Mouse (Mus musculus) forebrain, postnatal 0 days (tissue): ENCODE results near the gene Astn2. TPM values are rescaled to one million over a fixed set of nuclear protein-coding genes. Genes with fewer than 3 reads are reported as not detected.

Source experiments
- ATAC-seq: fragments of 200-750 bp; cut with Nextera tagmentation; 2 replicates; pipeline ENCODE4 v1.8.0; 2017; ENCODE audit warnings: mild to moderate bottlenecking, moderate library complexity
- DNase-seq: peaks from one replicate; pipeline ENCODE4 v3.0.0-alpha.2; 2015
- H3K27ac ChIP-seq: fragments of 300-500 bp; sonication (generic); 2 replicates; pipeline ENCODE4 v1.5.1; 2014; ENCODE audit warnings: low read depth, mild to moderate bottlenecking, antibody characterized with exemption, low read length, moderate library complexity, mixed read lengths
- H3K27me3 ChIP-seq: fragments of 300-500 bp; sonication (generic); 2 replicates; pipeline ENCODE4 v1.6.1; 2014; ENCODE audit warnings: mild to moderate bottlenecking, low read length, mixed read lengths; ENCODE audit not compliant: insufficient read depth
- H3K36me3 ChIP-seq: fragments of 300-500 bp; sonication (generic); 2 replicates; pipeline ENCODE4 v1.6.1; 2014; ENCODE audit warnings: mild to moderate bottlenecking, moderate library complexity; ENCODE audit not compliant: insufficient read depth
- H3K4me1 ChIP-seq: fragments of 300-500 bp; sonication (generic); 2 replicates; pipeline ENCODE4 v1.6.1; 2014; ENCODE audit warnings: antibody characterized with exemption; ENCODE audit not compliant: insufficient read depth
- H3K4me2 ChIP-seq: fragments of 300-500 bp; sonication (generic); 2 replicates; pipeline ENCODE4 v1.6.1; 2014; ENCODE audit warnings: low read depth, mild to moderate bottlenecking, moderate library complexity
- H3K4me3 ChIP-seq: fragments of 300-500 bp; sonication (generic); 2 replicates; pipeline ENCODE4 v1.5.1; 2014; ENCODE audit warnings: low read depth, low read length, mixed read lengths
- H3K9ac ChIP-seq: fragments of 300-500 bp; sonication (generic); 2 replicates; pipeline ENCODE4 v1.6.1; 2014; ENCODE audit warnings: mild to moderate bottlenecking
- H3K9me3 ChIP-seq: fragments of 300-500 bp; sonication (generic); 2 replicates; pipeline ENCODE4 v1.6.1; 2016; ENCODE audit warnings: low read length
- CTCF ChIP-seq: sonication (generic); IDR thresholded peaks from 2 replicates; pipeline ENCODE4 v1.5.1; 2016; ENCODE audit warnings: antibody characterized with exemption, control low read depth, low read depth
- WGBS: fragments of 180-500 bp; shearing (Covaris S2); extraction: QIAGEN DNeasy Blood & Tissue Kit; methylation state at CpG from one replicate; pipeline ENCODE4 v1.1.7; 2014; 5-methylcytosine and 5-hydroxymethylcytosine counted together
- polyA plus RNA-seq: library from polyadenylated mRNA; unstranded; fragments of >200 nt; fragmentation: Nextera tagmentation; extraction: Ambion mirVana; gene quantifications from 2 replicates; pipeline ENCODE4 v1.2.1, GENCODE M21; 2015
- total RNA-seq: library from RNA; depleted of rRNA; stranded (reverse); fragments of >200 nt; gene quantifications from 2 replicates; pipeline ENCODE4 v1.2.3, GENCODE M21; 2014

Gene Astn2
- total and polyA plus RNA-seq, 2 experiments from 2014 or later: 0.98 to 20.9 TPM

DNA sequence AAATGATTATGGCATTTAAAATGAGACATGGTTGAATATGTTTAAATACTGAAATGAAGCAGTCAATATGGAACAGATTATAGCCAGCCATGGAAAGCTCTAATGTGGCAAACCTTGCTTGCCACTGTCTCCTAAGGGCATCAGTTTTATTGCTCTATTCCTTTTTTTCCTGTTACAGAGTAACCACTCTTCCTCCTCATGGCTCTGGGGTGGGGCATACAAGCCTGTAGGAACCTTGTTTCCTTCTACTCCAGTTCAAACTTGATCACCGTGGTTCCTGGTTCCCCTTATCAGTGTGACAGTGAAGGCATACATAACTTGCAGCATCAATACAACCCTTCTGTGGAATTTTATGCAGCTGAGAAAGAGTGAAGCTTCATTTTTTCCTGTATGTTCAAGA, 517.5 kb downstream of the Astn2 start:
- Histone ChIP-seq H3K4me3 (no peak overlapping the region), H3K36me3 (no peaks in the 10 kb centered on the region), H3K27me3 (no peaks in the 10 kb centered on the region), H3K9me3 (no peaks in the 10 kb centered on the region), H3K4me1 (no peaks in the 10 kb centered on the region), H3K27ac (no peak overlapping the region), H3K4me2 (no peak overlapping the region), H3K9ac (no peak overlapping the region)
- no peak for ATAC-seq
- no peak for TF ChIP-seq CTCF
- WGBS: 84% methylated on average over 1 of the region's 1 CpGs
- no peak for DNase-seq

DNA sequence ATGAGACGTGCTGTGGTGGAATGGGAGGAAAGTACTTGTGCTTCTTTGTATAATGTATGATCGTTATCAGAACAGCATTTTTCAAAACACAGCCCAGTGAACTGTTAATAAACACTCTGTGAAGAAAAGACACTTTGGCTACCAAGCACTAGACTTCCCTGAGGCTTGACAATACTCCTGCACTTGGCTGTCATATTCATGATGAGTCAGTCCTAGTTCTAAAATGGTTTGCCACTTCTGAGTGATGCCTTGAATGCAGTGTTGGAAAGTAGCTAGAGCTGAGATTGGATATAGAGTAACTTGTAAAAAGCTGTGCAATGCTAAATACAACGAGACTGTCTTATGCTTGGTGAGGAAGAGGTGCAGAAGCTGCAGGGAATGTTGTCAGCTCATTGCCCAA, 518.5 kb downstream of the Astn2 start:
- Histone ChIP-seq H3K9me3 (no peaks in the 10 kb centered on the region), H3K27me3 (no peaks in the 10 kb centered on the region), H3K27ac (no peak overlapping the region), H3K4me2 (no peak overlapping the region), H3K9ac (no peak overlapping the region), H3K36me3 (no peaks in the 10 kb centered on the region), H3K4me1 (no peaks in the 10 kb centered on the region), H3K4me3 (no peak overlapping the region)
- 47% methylated on average over 3 of the region's 3 CpGs for WGBS
- DNase-seq (no peak), ATAC-seq (no peak)
- TF ChIP-seq CTCF: no peak

DNA sequence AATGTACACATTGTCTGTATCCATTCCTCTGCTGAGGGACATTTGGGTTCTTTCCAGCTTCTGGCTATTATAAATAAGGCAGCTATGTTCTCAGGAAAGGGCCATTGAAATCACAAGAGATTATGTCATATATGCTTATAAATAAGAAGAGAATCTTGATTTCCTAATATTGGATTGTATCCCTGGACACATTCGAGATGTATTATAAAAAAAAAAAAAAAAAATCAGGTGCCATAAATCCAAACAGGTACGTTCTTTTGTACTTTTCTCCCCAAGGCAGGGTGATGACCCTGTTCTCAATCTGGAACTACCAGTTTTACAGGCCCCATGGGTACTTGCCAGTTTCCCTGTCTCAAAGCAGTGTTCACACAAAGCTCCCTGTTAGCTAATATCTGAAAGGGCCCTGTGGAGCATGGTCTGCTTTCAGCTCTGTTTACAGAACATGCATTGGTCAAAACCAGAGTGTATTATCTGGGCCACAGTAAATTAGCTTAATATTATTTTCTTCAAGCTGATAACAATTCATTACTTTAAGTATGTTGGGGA, 530.1 kb downstream of the Astn2 start:
- DNase-seq: no peak
- Histone ChIP-seq H3K4me2 (no peak overlapping the region), H3K9ac (no peak overlapping the region), H3K9me3 (no peaks in the 10 kb centered on the region), H3K27ac (no peak overlapping the region), H3K4me3 (no peak overlapping the region), H3K36me3 (no peaks in the 10 kb centered on the region), H3K4me1 (no peaks in the 10 kb centered on the region), H3K27me3 (no peaks in the 10 kb centered on the region)
- WGBS: 84% methylated on average over 2 of the region's 2 CpGs
- no peak for TF ChIP-seq CTCF
- no peak for ATAC-seq

DNA sequence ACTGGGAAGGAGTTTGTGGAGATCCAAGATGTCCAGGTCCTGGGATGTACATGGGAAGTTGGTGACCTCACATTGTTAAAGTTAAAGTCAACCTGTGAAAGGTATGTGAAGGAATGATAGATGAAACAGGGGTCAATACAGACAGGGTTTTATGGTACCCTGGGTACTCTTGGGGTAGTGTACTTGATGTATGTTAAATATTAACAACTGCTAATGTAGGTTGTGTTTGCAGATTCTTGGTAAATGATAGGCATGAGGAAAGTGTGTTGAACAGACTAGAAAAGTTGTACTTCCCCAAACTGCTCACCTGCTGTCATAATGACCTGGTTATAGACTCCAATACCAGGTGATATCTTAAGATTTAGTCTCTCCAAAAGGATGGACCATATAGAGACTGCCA, 539.9 kb downstream of the Astn2 start:
- no peak for DNase-seq
- Histone ChIP-seq H3K4me2 (no peak overlapping the region), H3K27ac (no peak overlapping the region), H3K9ac (no peak overlapping the region), H3K36me3 (no peaks in the 10 kb centered on the region), H3K4me1 (no peaks in the 10 kb centered on the region), H3K4me3 (no peak overlapping the region), H3K9me3 (no peaks in the 10 kb centered on the region), H3K27me3 (no peaks in the 10 kb centered on the region)
- ATAC-seq: no peak
- TF ChIP-seq CTCF: no peak

DNA sequence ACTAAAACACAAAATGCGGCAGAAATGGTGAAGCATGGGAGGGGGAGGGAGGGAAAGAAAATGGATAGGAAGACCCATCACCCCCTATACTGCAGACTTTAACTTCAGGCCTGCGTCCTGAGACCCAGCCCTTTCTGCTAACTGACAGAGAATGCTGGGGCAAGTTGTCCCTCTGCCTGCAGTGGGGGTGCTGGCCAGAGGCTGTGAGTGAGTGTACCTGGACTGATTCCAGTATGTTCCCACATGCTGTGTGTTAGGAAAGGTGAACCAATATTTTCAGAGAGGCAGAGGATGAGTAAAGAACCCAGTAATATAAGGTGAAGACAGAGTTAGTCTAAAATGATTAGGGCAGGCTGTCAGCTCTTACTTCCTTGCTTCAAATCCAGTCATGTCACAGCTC, 561.2 kb downstream of the Astn2 start:
- H3K4me1 ChIP-seq: no peaks in the 10 kb centered on the region
- ATAC-seq (no peak), DNase-seq (no peak)
- no peak overlapping the region for H3K9ac ChIP-seq
- H3K4me2 ChIP-seq: no peak overlapping the region
- H3K27me3 ChIP-seq: no peaks in the 10 kb centered on the region
- TF ChIP-seq CTCF: no peak
- no peak overlapping the region for H3K27ac ChIP-seq
- H3K4me3 ChIP-seq: no peak overlapping the region
- no peaks in the 10 kb centered on the region for H3K36me3 ChIP-seq
- WGBS: 76% methylated on average over 2 of the region's 2 CpGs
- H3K9me3 ChIP-seq: no peaks in the 10 kb centered on the region

DNA sequence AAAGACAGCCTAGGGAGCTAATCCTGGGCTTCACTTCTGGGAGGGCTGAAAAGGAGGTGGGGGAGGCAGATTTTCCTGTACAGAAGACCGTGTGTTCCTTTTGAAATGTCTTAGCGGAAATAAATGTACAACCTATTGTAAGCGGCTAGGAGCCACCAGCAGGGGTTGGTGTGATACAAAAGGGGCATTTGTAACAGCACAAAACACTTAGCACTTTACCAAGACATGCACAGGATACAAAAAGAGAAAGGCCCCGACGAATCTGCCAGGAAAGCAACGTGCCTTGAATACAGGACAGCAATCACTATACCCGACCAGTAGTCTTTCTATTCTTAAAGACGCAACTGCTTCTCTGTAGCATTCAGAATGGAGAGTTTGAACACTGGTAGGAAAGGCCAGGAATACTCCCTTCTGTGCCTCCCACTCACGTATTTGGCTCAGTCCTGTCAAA, 564.8 kb downstream of the Astn2 start:
- Histone ChIP-seq H3K4me2 (no peak overlapping the region), H3K36me3 (no peaks in the 10 kb centered on the region), H3K27me3 (no peaks in the 10 kb centered on the region), H3K4me3 (no peak overlapping the region), H3K4me1 (no peaks in the 10 kb centered on the region), H3K9ac (no peak overlapping the region), H3K9me3 (no peaks in the 10 kb centered on the region), H3K27ac (no peak overlapping the region)
- ATAC-seq (peak; percentile 91), DNase-seq (peak; percentile 66)
- TF ChIP-seq CTCF: 0 out of 2 replicates have a peak, but pooled peaks have one; percentile 30
- WGBS: 10% methylated on average over 9 of the region's 9 CpGs

DNA sequence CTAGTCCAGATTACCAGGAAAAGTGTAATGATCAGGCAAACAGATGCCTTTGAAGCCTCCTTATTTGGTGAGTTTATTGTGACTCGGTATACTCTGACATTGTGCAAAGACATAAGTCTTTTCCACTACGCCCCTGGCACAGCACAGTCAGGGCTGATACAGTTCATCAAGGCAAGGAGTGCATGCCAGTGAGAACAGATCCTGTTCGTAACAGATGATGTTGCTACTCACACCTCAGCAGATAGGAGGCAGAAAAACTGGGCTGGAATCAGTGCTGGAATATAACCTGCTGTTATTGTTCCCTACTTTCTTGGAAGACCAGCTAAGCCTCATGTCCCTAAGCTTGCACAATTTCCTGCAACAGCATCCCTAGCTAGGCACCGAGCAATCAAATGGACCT, 565.6 kb downstream of the Astn2 start:
- peak; percentile 34 for TF ChIP-seq CTCF
- peak; percentile 61 for ATAC-seq

DNA sequence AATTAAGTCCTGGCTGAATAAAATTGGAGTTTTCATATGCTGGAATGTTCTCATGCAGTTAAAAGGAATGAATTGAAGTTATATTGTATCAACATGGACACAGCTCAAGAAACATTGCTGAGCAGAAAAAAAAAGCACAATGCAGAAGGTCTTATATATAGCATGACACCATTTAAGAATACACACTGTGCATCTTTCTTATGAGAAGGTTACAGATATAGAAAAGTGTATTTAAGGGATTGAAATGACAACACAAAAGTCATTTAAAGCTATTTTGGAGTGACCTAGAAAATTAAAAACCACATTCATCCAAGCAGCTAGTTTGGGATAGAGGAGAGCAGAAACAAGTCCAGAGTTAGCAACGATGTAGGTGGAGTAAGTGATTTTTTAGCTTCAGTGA, 571.4 kb downstream of the Astn2 start:
- TF ChIP-seq CTCF: no peak
- no peak overlapping the region for H3K9ac ChIP-seq
- H3K4me1 ChIP-seq: no peaks in the 10 kb centered on the region
- WGBS: 77% methylated on average over 1 of the region's 1 CpGs
- ATAC-seq (no peak), DNase-seq (no peak)
- H3K27me3 ChIP-seq: no peaks in the 10 kb centered on the region
- no peak overlapping the region for H3K27ac ChIP-seq
- H3K4me3 ChIP-seq: no peak overlapping the region
- no peak overlapping the region for H3K4me2 ChIP-seq
- no peaks in the 10 kb centered on the region for H3K36me3 ChIP-seq
- no peaks in the 10 kb centered on the region for H3K9me3 ChIP-seq

More for the DNA sequence above, 565.6 kb downstream of the Astn2 start:
- no peaks in the 10 kb centered on the region for H3K4me1 ChIP-seq
- WGBS: 42% methylated on average over 4 of the region's 4 CpGs
- no peak overlapping the region for H3K4me3 ChIP-seq
- H3K36me3 ChIP-seq: no peaks in the 10 kb centered on the region
- H3K9me3 ChIP-seq: no peaks in the 10 kb centered on the region
- H3K4me2 ChIP-seq: no peak overlapping the region
- H3K27ac ChIP-seq: no peak overlapping the region
- H3K27me3 ChIP-seq: no peaks in the 10 kb centered on the region
- no peak overlapping the region for H3K9ac ChIP-seq
- DNase-seq: peak; percentile 28
